Mouse (Mus musculus): Measurements from ENCODE around the gene Hist1h2be. TPM values are rescaled to one million over a fixed set of nuclear protein-coding genes. Genes with fewer than 3 reads are reported as not detected.
"Not testable (repeated sequence)": the region's sequence is repeated elsewhere in the genome, so short reads cannot be mapped to it uniquely, and the experiment has no call there.

The Hist1h2be gene
- polyA plus RNA-seq, 1 experiment: 1.8 TPM

DNA sequence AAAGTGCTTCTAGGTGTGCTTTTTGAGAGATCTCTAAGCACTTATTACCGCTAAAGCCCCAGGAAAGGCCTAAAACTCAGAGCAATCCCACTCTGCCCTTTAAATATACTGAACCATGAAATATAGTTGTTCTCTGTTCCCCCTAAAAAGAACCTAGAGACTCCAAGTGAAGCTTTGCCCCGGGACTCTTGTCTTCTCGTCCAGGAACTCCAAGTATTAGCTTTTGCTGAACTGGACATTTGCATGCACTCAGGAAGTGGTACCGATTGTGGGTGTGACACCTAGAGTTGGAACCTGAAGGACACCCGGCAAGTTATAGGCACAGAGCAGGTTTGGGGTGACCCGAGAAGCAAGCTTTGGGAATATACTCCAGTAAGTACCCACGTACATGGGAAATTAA lies 29.7 kb downstream of the Hist1h2be start:
- Histone ChIP-seq H3K27me3 (ENCODE audit: control insufficient read depth, insufficient read depth, low read length) (no peaks in the 10 kb centered on the region), H3K27ac (ENCODE audit: insufficient read depth, low read depth, low read length) (no peak overlapping the region), H3K4me3 (ENCODE audit: low read depth, low read length) (no peak overlapping the region), H3K4me1 (ENCODE audit: control insufficient read depth, insufficient read depth, insufficient read length, low read length) (peaks cover 9% of the 10 kb centered on the region; the same call in 1 of the 2 replicates), H3K36me3 (ENCODE audit: control insufficient read depth, insufficient read depth, low read length) (no peaks in the 10 kb centered on the region)
- TF ChIP-seq POLR2A (IDR thresholded peaks at IDR 0.05; ENCODE audit: low read depth, low read length): no peak
- no peak for TF ChIP-seq CTCF (IDR thresholded peaks at IDR 0.05; ENCODE audit: extremely low read depth, insufficient read length, insufficient replicate concordance, low read depth, low read length)
- WGBS: 88% methylated on average over 7 of the region's 7 CpGs

DNA sequence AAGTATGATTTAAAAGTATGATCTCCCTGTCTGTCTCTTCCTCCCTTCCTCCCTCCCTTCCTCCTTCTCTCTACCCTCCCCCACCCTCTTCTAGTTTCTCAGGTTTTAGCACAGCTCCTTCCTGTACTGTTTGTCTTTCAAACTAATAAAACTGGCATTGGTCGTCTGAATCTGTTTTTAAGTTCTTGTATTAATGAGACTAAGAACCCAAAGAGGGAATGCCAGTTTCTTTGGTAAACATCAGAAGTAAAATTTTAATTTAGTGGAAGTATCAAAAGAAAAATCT lies 34.0 kb downstream of the Hist1h2be start:
- H3K27me3 ChIP-seq (ENCODE audit: control insufficient read depth, insufficient read depth, low read length): no peaks in the 10 kb centered on the region
- TF ChIP-seq CTCF (IDR thresholded peaks at IDR 0.05; ENCODE audit: extremely low read depth, insufficient read length, insufficient replicate concordance, low read depth, low read length) (no peak), POLR2A (IDR thresholded peaks at IDR 0.05; ENCODE audit: low read depth, low read length) (no peak)
- peak overlapping the region; percentile 42; the same call in 1 of the 2 replicates for H3K4me3 ChIP-seq (ENCODE audit: low read depth, low read length)
- H3K4me1 ChIP-seq (ENCODE audit: control insufficient read depth, insufficient read depth, insufficient read length, low read length): peaks cover 2% of the 10 kb centered on the region; the same call in 1 of the 2 replicates
- H3K36me3 ChIP-seq (ENCODE audit: control insufficient read depth, insufficient read depth, low read length): no peaks in the 10 kb centered on the region
- 4% methylated on average over 1 of the region's 1 CpGs for WGBS
- peak overlapping the region; percentile 98 for H3K27ac ChIP-seq (ENCODE audit: insufficient read depth, low read depth, low read length)

DNA sequence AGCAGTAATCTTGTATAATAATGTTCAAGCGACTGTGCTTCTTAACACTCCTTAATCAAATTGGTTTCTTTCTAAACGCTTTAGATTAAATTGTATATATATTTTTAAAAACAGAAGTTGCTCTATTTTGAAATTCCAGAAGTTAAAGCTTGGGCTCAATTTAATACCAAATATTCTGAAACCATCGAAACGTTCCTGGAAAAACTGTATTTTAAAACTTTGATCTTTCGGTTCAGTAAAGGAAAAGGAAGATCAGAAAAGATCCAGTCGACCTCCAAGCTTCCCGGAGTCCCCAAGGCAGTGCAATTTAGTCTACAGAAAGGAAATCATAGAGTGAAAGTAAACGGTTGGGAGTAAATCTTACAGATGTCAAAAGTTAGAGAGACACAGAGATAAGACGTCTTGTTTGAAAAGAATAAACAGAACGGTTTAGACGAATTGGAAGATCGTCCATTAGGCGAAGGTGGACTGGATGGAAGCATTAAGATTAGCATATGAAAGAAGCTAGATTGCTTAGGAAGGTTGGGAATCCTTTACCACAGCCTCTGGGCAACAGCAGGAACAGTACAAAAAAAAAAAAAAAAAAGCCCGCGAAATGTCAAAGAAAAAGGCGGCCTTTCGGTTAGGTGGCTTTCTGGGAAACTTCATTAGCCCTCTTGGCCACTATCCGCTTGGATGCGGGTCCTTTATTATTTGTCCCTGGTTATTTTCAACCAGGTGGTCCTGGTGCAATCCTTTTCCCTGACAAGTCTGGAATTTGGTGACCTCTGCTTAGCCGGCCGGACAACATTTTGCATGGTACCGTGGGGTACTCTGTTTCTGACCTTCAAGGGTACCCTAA lies 34.6 kb downstream of the Hist1h2be start:
- TF ChIP-seq CTCF (IDR thresholded peaks at IDR 0.05; ENCODE audit: extremely low read depth, insufficient read length, insufficient replicate concordance, low read depth, low read length) (no peak), POLR2A (IDR thresholded peaks at IDR 0.05; ENCODE audit: low read depth, low read length) (no peak)
- WGBS: 1% methylated on average over 22 of the region's 22 CpGs
- peaks cover 2% of the 10 kb centered on the region; the same call in 1 of the 2 replicates for H3K4me1 ChIP-seq (ENCODE audit: control insufficient read depth, insufficient read depth, insufficient read length, low read length)
- H3K4me3 ChIP-seq (ENCODE audit: low read depth, low read length): peak overlapping the region; percentile 42; the same call in 1 of the 2 replicates
- no peaks in the 10 kb centered on the region for H3K27me3 ChIP-seq (ENCODE audit: control insufficient read depth, insufficient read depth, low read length)
- H3K36me3 ChIP-seq (ENCODE audit: control insufficient read depth, insufficient read depth, low read length): no peaks in the 10 kb centered on the region
- peak overlapping the region; percentile 98 for H3K27ac ChIP-seq (ENCODE audit: insufficient read depth, low read depth, low read length)

- H3K27me3 ChIP-seq (ENCODE audit: control insufficient read depth, insufficient read depth, low read length); H3K36me3 ChIP-seq (ENCODE audit: control insufficient read depth, insufficient read depth, low read length); H3K4me1 ChIP-seq (ENCODE audit: control insufficient read depth, insufficient read depth, insufficient read length, low read length): not testable (repeated sequence)
- under 1% methylated on average over 34 of the region's 36 CpGs for WGBS
- H3K4me3 ChIP-seq (ENCODE audit: low read depth, low read length): peak overlapping the region; percentile 77
- TF ChIP-seq POLR2A (IDR thresholded peaks at IDR 0.05; ENCODE audit: low read depth, low read length): peak; percentile 88
- peak overlapping the region; percentile 99 for H3K27ac ChIP-seq (ENCODE audit: insufficient read depth, low read depth, low read length)
Measured at GRCm38 (mm10) chr13:23585442-23586098, 35.4 kb downstream of the Hist1h2be start.

GRCm38 (mm10) chr13:23585029-23585441 lies 35.9 kb downstream of the Hist1h2be start:
- Histone ChIP-seq H3K4me1 (ENCODE audit: control insufficient read depth, insufficient read depth, insufficient read length, low read length) (peaks cover 2% of the 10 kb centered on the region; the same call in 1 of the 2 replicates), H3K4me3 (ENCODE audit: low read depth, low read length) (peak overlapping the region; percentile 77), H3K36me3 (ENCODE audit: control insufficient read depth, insufficient read depth, low read length) (no peaks in the 10 kb centered on the region), H3K27me3 (ENCODE audit: control insufficient read depth, insufficient read depth, low read length) (no peaks in the 10 kb centered on the region), H3K27ac (ENCODE audit: insufficient read depth, low read depth, low read length) (peak overlapping the region; percentile 99)
- WGBS: under 1% methylated on average over 21 of the region's 21 CpGs
- TF ChIP-seq CTCF (IDR thresholded peaks at IDR 0.05; ENCODE audit: extremely low read depth, insufficient read length, insufficient replicate concordance, low read depth, low read length) (no peak), POLR2A (IDR thresholded peaks at IDR 0.05; ENCODE audit: low read depth, low read length) (no peak)

DNA sequence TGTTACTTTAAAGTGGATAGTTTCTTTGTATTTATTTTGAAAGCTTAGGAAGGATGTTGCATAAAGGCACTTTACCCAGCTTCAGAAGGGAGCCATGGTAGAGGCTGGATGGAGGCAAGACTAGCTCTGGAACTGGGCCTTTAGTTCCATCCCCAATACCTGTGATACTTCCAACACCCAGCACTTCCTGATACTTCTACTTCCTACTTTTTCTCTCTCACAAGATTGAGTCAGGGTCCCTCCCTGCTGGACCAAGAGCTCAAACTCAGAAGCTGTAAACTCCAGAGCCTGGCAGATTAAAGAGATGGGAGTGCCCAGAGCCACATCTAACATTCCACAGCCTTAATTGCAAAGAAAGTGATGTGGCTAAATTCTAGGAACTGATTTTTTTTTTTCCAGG lies 36.6 kb downstream of the Hist1h2be start:
- H3K27ac ChIP-seq (ENCODE audit: insufficient read depth, low read depth, low read length): peak overlapping the region; percentile 99
- no peaks in the 10 kb centered on the region for H3K36me3 ChIP-seq (ENCODE audit: control insufficient read depth, insufficient read depth, low read length)
- no peak for TF ChIP-seq CTCF (IDR thresholded peaks at IDR 0.05; ENCODE audit: extremely low read depth, insufficient read length, insufficient replicate concordance, low read depth, low read length)
- TF ChIP-seq POLR2A (IDR thresholded peaks at IDR 0.05; ENCODE audit: low read depth, low read length): no peak
- H3K27me3 ChIP-seq (ENCODE audit: control insufficient read depth, insufficient read depth, low read length): no peaks in the 10 kb centered on the region
- H3K4me3 ChIP-seq (ENCODE audit: low read depth, low read length): no peak overlapping the region
- peaks cover 2% of the 10 kb centered on the region; the same call in 1 of the 2 replicates for H3K4me1 ChIP-seq (ENCODE audit: control insufficient read depth, insufficient read depth, insufficient read length, low read length)

GRCm38 (mm10) chr13:23583387-23584068 lies 37.4 kb downstream of the Hist1h2be start:
- Histone ChIP-seq H3K4me1 (ENCODE audit: control insufficient read depth, insufficient read depth, insufficient read length, low read length) (peaks cover 2% of the 10 kb centered on the region; the same call in 1 of the 2 replicates), H3K27ac (ENCODE audit: insufficient read depth, low read depth, low read length) (peak overlapping the region; percentile 24; the same call in 1 of the 2 replicates), H3K27me3 (ENCODE audit: control insufficient read depth, insufficient read depth, low read length) (no peaks in the 10 kb centered on the region), H3K4me3 (ENCODE audit: low read depth, low read length) (no peak overlapping the region), H3K36me3 (ENCODE audit: control insufficient read depth, insufficient read depth, low read length) (no peaks in the 10 kb centered on the region)
- TF ChIP-seq CTCF (IDR thresholded peaks at IDR 0.05; ENCODE audit: extremely low read depth, insufficient read length, insufficient replicate concordance, low read depth, low read length) (no peak), POLR2A (IDR thresholded peaks at IDR 0.05; ENCODE audit: low read depth, low read length) (no peak)

Data from small intestine, adult 2 months (tissue).